Mouse (Mus musculus): Measurements from ENCODE around the gene Napa. TPM values are rescaled to one million over a fixed set of nuclear protein-coding genes. Genes with fewer than 3 reads are reported as not detected.

Gene Napa
- polyA plus RNA-seq (2012; rRNA removed), result 244 and 259 TPM in 2 replicates

GRCm38 (mm10) chr7:16098021-16099017 lies at the start of gene Napa:
TSS of gene Napa (plus strand) at chr7:16098458.

GRCm38 (mm10) chr7:16061219-16062098 lies 36.8 kb upstream of the Napa start, which contains the start of gene Zfp541:
TSS of gene Zfp541 (plus strand) at chr7:16061814.

GRCm38 (mm10) chr7:16119569-16120261 lies 21.5 kb downstream of the Napa start, which contains the start of gene Kptn:
TSS of gene Kptn (plus strand) at chr7:16119895.

DNA sequence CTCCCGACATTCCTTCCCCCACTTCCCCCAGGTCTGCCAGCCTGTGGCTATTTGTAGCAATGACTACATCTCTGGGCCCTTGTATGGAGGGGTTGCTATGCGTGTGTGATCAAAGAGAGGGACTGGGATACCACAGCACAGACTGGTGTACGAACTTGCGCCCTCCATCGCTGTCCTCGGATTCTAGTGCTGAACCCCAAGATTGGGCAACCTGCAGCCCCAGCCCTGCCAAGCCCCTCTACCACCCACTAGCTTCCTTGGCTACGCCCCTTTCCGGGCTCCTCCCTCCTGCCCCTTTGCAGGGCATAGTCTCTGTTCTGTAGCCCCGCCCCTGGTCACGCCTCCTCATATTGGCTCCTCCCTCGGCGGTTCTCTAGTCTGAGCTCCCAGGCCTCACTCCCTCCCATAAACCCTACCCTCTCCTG lies 31.2 kb downstream of the Napa start, which contains the start of gene Slc8a2:
TSS of gene Slc8a2 (plus strand) at position 406 of the 425 bp plus-strand sequence.

Other genes starting within 250 kb of the Napa start
- not detected in 2 replicates for gene Crx, start 218.5 kb upstream of the Napa start, polyA plus RNA-seq (2012; rRNA removed)
- gene Crxos, start 215.8 kb upstream of the Napa start, polyA plus RNA-seq (2012; rRNA removed), result not detected in 2 replicates
- gene Selenow, start 176.1 kb upstream of the Napa start, polyA plus RNA-seq (2012; rRNA removed), result 354 and 438 TPM in 2 replicates
- gene Nop53, start 152.4 kb upstream of the Napa start, polyA plus RNA-seq (2012; rRNA removed), result 207 and 250 TPM in 2 replicates
- gene Ehd2, start 130.9 kb upstream of the Napa start, polyA plus RNA-seq (2012; rRNA removed), result 92.0 and 104 TPM in 2 replicates
- gene Bicra, start 50.5 kb upstream of the Napa start, polyA plus RNA-seq (2012; rRNA removed), result 13.5 and 17.0 TPM in 2 replicates
- gene Zfp541, start 36.6 kb upstream of the Napa start, polyA plus RNA-seq (2012; rRNA removed), result 0.29 and 0.33 TPM in 2 replicates
- gene Kptn, start 21.4 kb downstream of the Napa start, polyA plus RNA-seq (2012; rRNA removed), result 37.2 and 41.3 TPM in 2 replicates
- gene Slc8a2, start 31.4 kb downstream of the Napa start, polyA plus RNA-seq (2012; rRNA removed), result 5.1 and 7.0 TPM in 2 replicates
- 53.6 and 55.8 TPM in 2 replicates for gene Meis3, start 76.6 kb downstream of the Napa start, polyA plus RNA-seq (2012; rRNA removed)
- gene Dhx34, start 123.6 kb downstream of the Napa start, polyA plus RNA-seq (2012; rRNA removed), result 48.7 and 51.0 TPM in 2 replicates
- 0.87 and 0.90 TPM in 2 replicates for gene C5ar2, start 145.7 kb downstream of the Napa start, polyA plus RNA-seq (2012; rRNA removed)
- 14.7 and 16.9 TPM in 2 replicates for gene C5ar1, start 161.1 kb downstream of the Napa start, polyA plus RNA-seq (2012; rRNA removed)
- 112 and 150 TPM in 2 replicates for gene Inafm1, start 175.2 kb downstream of the Napa start, polyA plus RNA-seq (2012; rRNA removed)
- 32.9 and 36.1 TPM in 2 replicates for gene Ccdc9, start 188.3 kb downstream of the Napa start, polyA plus RNA-seq (2012; rRNA removed)
- gene Bbc3, start 209.9 kb downstream of the Napa start, polyA plus RNA-seq (2012; rRNA removed), result 51.7 and 62.6 TPM in 2 replicates

Measured in ovary, adult 2 months (tissue).